ENCODE assay signal across 8 mouse cellular contexts in the genomic region with DNA sequence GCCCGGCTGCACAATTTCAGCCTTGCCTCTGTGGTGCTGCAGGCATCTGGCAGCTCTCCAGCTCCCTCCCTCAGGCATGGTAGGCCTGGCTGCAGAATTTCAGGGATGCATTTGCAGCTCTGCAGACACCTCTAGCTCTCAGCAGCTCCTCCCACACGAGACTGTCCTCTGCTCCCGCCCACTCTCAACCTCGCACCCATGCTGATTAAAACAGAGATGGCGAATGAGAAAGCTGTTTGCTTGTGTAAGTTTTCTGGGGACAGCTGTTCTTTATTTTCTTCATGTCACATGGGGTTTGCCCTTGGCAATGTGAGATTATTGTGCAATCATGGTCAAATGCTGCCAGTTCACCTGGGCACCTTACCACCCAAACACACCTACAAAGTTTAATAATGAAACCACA.
A peak's percentile ranks its signal among the peaks of the same experiment; 100 is the strongest.
DNase-seq lines count a peak whose midpoint lies in the region; ATAC-seq lines count a peak whose summit lies in the region.

No protein-coding gene starts in this region.

- H3K27ac ChIP-seq in heart, embryonic 11.5 days (ENCODE audit: low read depth, low read length): no peak overlapping the region
- no peak overlapping the region for H3K27ac ChIP-seq in midbrain, embryonic 16.5 days (ENCODE audit: low read length)

- peak; percentile 43 to 56 for DNase-seq in layer of hippocampus, adult 8-10 months (ENCODE audit: low spot score in 2 of 2)
- DNase-seq in layer of hippocampus, postnatal 10 days (ENCODE audit: low spot score in 2 of 2): no peak
- DNase-seq in cerebellum, adult 11-12 months: peak; percentile 49
- DNase-seq in kidney, postnatal 25 days: peak; percentile 54 to 56
- no peak for DNase-seq in thymus, postnatal 4 days
- DNase-seq in gastrocnemius, postnatal 10 days: no peak

- no peak overlapping the region for H3K4me2 ChIP-seq in heart, embryonic 11.5 days
- no peak overlapping the region for H3K4me2 ChIP-seq in midbrain, embryonic 16.5 days (ENCODE audit: low read length)

- ATAC-seq in heart, embryonic 11.5 days (replicated peaks; ENCODE audit: insufficient number of reproducible peaks, low FRiP score, low TSS enrichment): 0 out of 2 replicates have a peak, but pooled peaks have one; percentile 67
- ATAC-seq in midbrain, embryonic 16.5 days: peak; percentile 58; the same call in 1 of the 2 replicates

- H3K27me3 ChIP-seq in heart, embryonic 11.5 days (ENCODE audit: control insufficient read depth, insufficient read depth, low read length): no peaks in the 10 kb centered on the region
- H3K27me3 ChIP-seq in midbrain, embryonic 16.5 days (ENCODE audit: control insufficient read depth, insufficient read depth, low read depth, low read length): no peaks in the 10 kb centered on the region

- 22% methylated on average over 5 of the region's 5 CpGs for whole genome bisulfite sequencing in heart, embryonic 11.5 days (ENCODE audit: insufficient replicate concordance)
- 27% methylated on average over 5 of the region's 5 CpGs for WGBS in midbrain, embryonic 16.5 days

- no peaks in the 10 kb centered on the region for H3K9me3 ChIP-seq in heart, embryonic 11.5 days (replicated peaks; ENCODE audit: control insufficient read depth, low read length)
- H3K9me3 ChIP-seq in midbrain, embryonic 16.5 days (replicated peaks; ENCODE audit: control insufficient read depth, low read length, poor library complexity, severe bottlenecking): no peaks in the 10 kb centered on the region

- H3K4me3 ChIP-seq in heart, embryonic 11.5 days (ENCODE audit: low read depth, low read length): no peak overlapping the region
- no peak overlapping the region for H3K4me3 ChIP-seq in midbrain, embryonic 16.5 days (ENCODE audit: low read depth, low read length)

- H3K9ac ChIP-seq in heart, embryonic 11.5 days (ENCODE audit: low read depth, low read length): no peak overlapping the region
- no peak overlapping the region for H3K9ac ChIP-seq in midbrain, embryonic 16.5 days (ENCODE audit: low read depth, low read length)

- peaks cover 16% of the 10 kb centered on the region for H3K4me1 ChIP-seq in heart, embryonic 11.5 days (ENCODE audit: control insufficient read depth, insufficient read depth, low read length)
- peaks cover 5% of the 10 kb centered on the region; the same call in 1 of the 2 replicates for H3K4me1 ChIP-seq in midbrain, embryonic 16.5 days (ENCODE audit: control insufficient read depth, insufficient read depth, low read length)

- H3K36me3 ChIP-seq in heart, embryonic 11.5 days (ENCODE audit: control insufficient read depth, insufficient read depth, low read length): peaks cover 4% of the 10 kb centered on the region
- no peaks in the 10 kb centered on the region for H3K36me3 ChIP-seq in midbrain, embryonic 16.5 days (ENCODE audit: control insufficient read depth, insufficient read depth, low read length)

Comparison
In these comparisons a context has a peak if more than half of its experiments do, and no peak if none do; other contexts are left out.
1. DNase-seq: peak in layer of hippocampus, adult 8-10 months (2 of 2), cerebellum, adult 11-12 months (single experiment) and kidney, postnatal 25 days (2 of 2); none in layer of hippocampus, postnatal 10 days (0 of 2), thymus, postnatal 4 days (single experiment) and gastrocnemius, postnatal 10 days (single experiment).